Mouse (Mus musculus) NIH3T3 (cell line): ENCODE results near the gene Fam168a.
A peak's percentile ranks its signal among the peaks of the same experiment; 100 is the strongest.

ENCODE experiments used
- DNase-seq: peaks from one replicate; pipeline ENCODE4 v3.0.0-alpha.2; 2012; ENCODE audit warnings: low read depth

Fam168a gene

GRCm38 (mm10) chr7:100868551-100868950, 162.1 kb downstream of the Fam168a start:
- DNase-seq = no peak

- no peak for DNase-seq
Observed at GRCm38 (mm10) chr7:100869877-100870629, 163.6 kb downstream of the Fam168a start.

- DNase-seq = no peak
Observed at GRCm38 (mm10) chr7:100871355-100871754, 164.9 kb downstream of the Fam168a start.

GRCm38 (mm10) chr7:100871892-100872291, 165.5 kb downstream of the Fam168a start:
- no peak for DNase-seq

- no peak for DNase-seq
Observed at GRCm38 (mm10) chr7:100873197-100873596, 166.8 kb downstream of the Fam168a start.

- DNase-seq = no peak
Observed at GRCm38 (mm10) chr7:100875822-100876221, 169.4 kb downstream of the Fam168a start.

GRCm38 (mm10) chr7:100876293-100876692, 169.9 kb downstream of the Fam168a start:
- DNase-seq = no peak

GRCm38 (mm10) chr7:100876771-100877170, 170.3 kb downstream of the Fam168a start:
- no peak for DNase-seq

GRCm38 (mm10) chr7:100879595-100879994, 173.2 kb downstream of the Fam168a start:
- peak; percentile 64 for DNase-seq

- no peak for DNase-seq
Observed at GRCm38 (mm10) chr7:100881531-100881930, 175.1 kb downstream of the Fam168a start.

GRCm38 (mm10) chr7:100881950-100882349, 175.5 kb downstream of the Fam168a start:
- no peak for DNase-seq

- DNase-seq = no peak
Observed at GRCm38 (mm10) chr7:100884460-100884859, 178.0 kb downstream of the Fam168a start.

- peak; percentile 75 for DNase-seq
Observed at GRCm38 (mm10) chr7:100886535-100886934, 180.1 kb downstream of the Fam168a start.
